Mouse (Mus musculus) midbrain, embryonic 16.5 days (tissue): Measurements from ENCODE around the gene Rnf138rt1. TPM values are rescaled to one million over a fixed set of nuclear protein-coding genes. Genes with fewer than 3 reads are reported as not detected.

Experiments used
- ATAC-seq: fragments of 200-750 bp; cut with Nextera tagmentation; 2 replicates; pipeline ENCODE4 v1.8.0; 2017; ENCODE audit warnings: moderate TSS enrichment
- H3K27ac ChIP-seq: fragments of 300-500 bp; sonication (generic); 2 replicates; pipeline ENCODE4 v1.5.1; 2014; ENCODE audit warnings: mild to moderate bottlenecking, low read length, mixed read lengths
- H3K27me3 ChIP-seq: fragments of 300-500 bp; sonication (generic); 2 replicates; pipeline ENCODE4 v1.6.1; 2014; ENCODE audit warnings: low read depth, low read length, mixed read lengths; ENCODE audit not compliant: control insufficient read depth, insufficient read depth
- H3K36me3 ChIP-seq: fragments of 300-500 bp; sonication (generic); 2 replicates; pipeline ENCODE4 v1.6.1; 2014; ENCODE audit warnings: mild to moderate bottlenecking, low read length, moderate library complexity, mixed read lengths; ENCODE audit not compliant: control insufficient read depth, insufficient read depth
- H3K4me1 ChIP-seq: fragments of 300-500 bp; sonication (generic); 2 replicates; pipeline ENCODE4 v1.6.1; 2014; ENCODE audit warnings: mild to moderate bottlenecking, low read length, mixed read lengths; ENCODE audit not compliant: control insufficient read depth, insufficient read depth
- H3K4me2 ChIP-seq: fragments of 300-500 bp; sonication (generic); 2 replicates; pipeline ENCODE4 v1.6.1; 2014; ENCODE audit warnings: mild to moderate bottlenecking, low read length, mixed read lengths
- H3K4me3 ChIP-seq: fragments of 300-500 bp; sonication (generic); 2 replicates; pipeline ENCODE4 v1.5.1; 2014; ENCODE audit warnings: low read depth, mild to moderate bottlenecking, low read length, moderate library complexity, mixed read lengths
- H3K9ac ChIP-seq: fragments of 300-500 bp; sonication (generic); 2 replicates; pipeline ENCODE4 v1.6.1; 2014; ENCODE audit warnings: low read depth, low read length, mixed read lengths
- H3K9me3 ChIP-seq: fragments of 300-500 bp; sonication (generic); replicated peaks from 2 replicates; pipeline ENCODE4 v1.6.1; 2014; ENCODE audit warnings: mild to moderate bottlenecking, low read length, mixed read lengths; ENCODE audit not compliant: control insufficient read depth, poor library complexity, severe bottlenecking
- WGBS: fragments of 180-500 bp; shearing (Covaris S2); extraction: QIAGEN DNeasy Blood & Tissue Kit; methylation state at CpG from one replicate; pipeline ENCODE4 v1.1.7; 2014; 5-methylcytosine and 5-hydroxymethylcytosine counted together
- polyA plus RNA-seq: library from polyadenylated mRNA; unstranded; fragments of >200 nt; fragmentation: Nextera tagmentation; extraction: Ambion mirVana; gene quantifications from 2 replicates; pipeline ENCODE4 v1.2.1, GENCODE M21; 2015

The Rnf138rt1 gene
- polyA plus RNA-seq, 1 experiment from 2014 or later, result 6.0 TPM

- Histone ChIP-seq H3K9ac (no peak overlapping the region), H3K4me2 (peak overlapping the region; percentile 39), H3K27ac (peak overlapping the region; percentile 55), H3K27me3 (no peaks in the 10 kb centered on the region), H3K4me3 (no peak overlapping the region), H3K36me3 (no peaks in the 10 kb centered on the region), H3K4me1 (peaks cover 4% of the 10 kb centered on the region; the same call in 1 of the 2 replicates), H3K9me3 (peaks cover 2% of the 10 kb centered on the region; the same call in 1 of the 2 replicates)
- peak; percentile 82 for ATAC-seq
- WGBS, result 27% methylated on average over 12 of the region's 12 CpGs
Measured at GRCm38 (mm10) chrX:163722785-163723577, 38.1 kb downstream of the Rnf138rt1 start.

- Histone ChIP-seq H3K4me1 (peaks cover 4% of the 10 kb centered on the region; the same call in 1 of the 2 replicates), H3K4me2 (no peak overlapping the region), H3K27ac (no peak overlapping the region), H3K27me3 (no peaks in the 10 kb centered on the region), H3K4me3 (no peak overlapping the region), H3K36me3 (no peaks in the 10 kb centered on the region), H3K9ac (no peak overlapping the region), H3K9me3 (peaks cover 2% of the 10 kb centered on the region; the same call in 1 of the 2 replicates)
- 68% methylated on average over 2 of the region's 2 CpGs for WGBS
- no peak for ATAC-seq
Measured at GRCm38 (mm10) chrX:163720597-163720996, 40.5 kb downstream of the Rnf138rt1 start.

Other genes with a start within 250 kb of the Rnf138rt1 start
- 0.78 and 0.89 TPM in 2 replicates for gene Grpr, start 211.7 kb downstream of the Rnf138rt1 start, polyA plus RNA-seq
- gene Ap1s2, start 147.7 kb upstream of the Rnf138rt1 start, polyA plus RNA-seq, result 120 and 133 TPM in 2 replicates
- gene Zrsr2, start 197.3 kb upstream of the Rnf138rt1 start, polyA plus RNA-seq, result 53.9 and 54.1 TPM in 2 replicates